ENCODE assay signal across 7 mouse cellular contexts in the genomic region with DNA sequence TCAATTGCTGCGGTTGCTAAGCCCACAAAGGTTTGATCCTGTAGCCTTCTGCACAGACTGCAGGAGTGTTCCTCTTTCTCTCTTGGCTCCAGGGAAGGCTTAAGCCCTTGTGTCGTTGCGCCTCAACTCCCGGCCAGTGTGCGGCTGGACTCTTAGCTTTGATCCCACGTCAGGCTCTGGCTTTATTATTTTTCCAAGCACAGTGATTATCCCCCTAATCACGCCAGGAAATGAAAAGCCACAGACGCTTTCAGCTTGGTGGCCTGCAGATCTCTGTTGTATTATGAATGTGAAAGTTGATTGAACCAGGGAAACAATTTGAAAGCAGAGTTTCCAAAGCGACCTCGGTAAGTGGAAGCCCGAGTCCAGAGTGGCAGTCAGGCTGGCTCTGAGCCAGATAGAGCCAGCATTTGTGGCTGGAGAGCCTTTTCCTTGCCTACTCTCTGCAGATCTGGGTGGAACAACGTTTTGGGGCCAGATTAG.
DNase-seq lines count a peak whose midpoint lies in the region; ATAC-seq and TF ChIP-seq lines count a peak whose summit lies in the region.

No protein-coding gene starts in this region.

- H3K27ac ChIP-seq in kidney, adult 2 months (ENCODE audit: insufficient read depth, low read depth, low read length) = no peak overlapping the region
- H3K27ac ChIP-seq in heart, embryonic 14.5 days (replicated peaks in 1 of 2; ENCODE audit: control insufficient read depth in 1 of 2, insufficient read depth in 1 of 2, low read depth in 2 of 2, low read length in 2 of 2) = no peak overlapping the region

- no peaks in the 10 kb centered on the region for H3K27me3 ChIP-seq in kidney, adult 2 months (replicated peaks; ENCODE audit: control insufficient read depth, insufficient read depth, low read length)
- no peaks in the 10 kb centered on the region for H3K27me3 ChIP-seq in heart, embryonic 14.5 days (ENCODE audit: control insufficient read depth, insufficient read depth, low read length)

- no peak overlapping the region for H3K4me3 ChIP-seq in kidney, adult 2 months (ENCODE audit: insufficient read depth, low read depth, low read length)
- no peak overlapping the region for H3K4me3 ChIP-seq in heart, embryonic 14.5 days (ENCODE audit: control insufficient read depth in 1 of 2, insufficient read depth in 1 of 2, low read depth in 1 of 2, low read length in 2 of 2)

- H3K4me1 ChIP-seq in kidney, adult 2 months (ENCODE audit: control insufficient read depth, insufficient read depth, low read length) = no peaks in the 10 kb centered on the region
- H3K4me1 ChIP-seq in heart, embryonic 14.5 days (ENCODE audit: control insufficient read depth in 2 of 2, insufficient read depth in 2 of 2, low read length in 2 of 2) = peaks cover 0 to 4% of the 10 kb centered on the region in 2 experiments; a peak in 1 of 4 replicates

- H3K36me3 ChIP-seq in kidney, adult 2 months (ENCODE audit: control insufficient read depth, insufficient read depth, low read length) = no peaks in the 10 kb centered on the region
- H3K36me3 ChIP-seq in heart, embryonic 14.5 days (ENCODE audit: control insufficient read depth, insufficient read depth, low read length) = no peaks in the 10 kb centered on the region

- ATAC-seq in common myeloid progenitor, adult 5-6 weeks (replicated peaks; ENCODE audit: low read depth, poor library complexity, severe bottlenecking) = peak; percentile 60
- ATAC-seq in heart, embryonic 14.5 days (ENCODE audit: insufficient number of reproducible peaks, insufficient read depth, low FRiP score, low read depth) = no peak

- no peaks in the 10 kb centered on the region for H3K9me3 ChIP-seq in heart, embryonic 14.5 days (ENCODE audit: control insufficient read depth, low read length)

- TF ChIP-seq POLR2A in kidney, adult 2 months (IDR thresholded peaks at IDR 0.05; ENCODE audit: low read depth, low read length) = no peak

- WGBS in kidney, adult 2 months = 43% methylated on average over 12 of the region's 12 CpGs
- 36% methylated on average over 12 of the region's 12 CpGs for WGBS in heart, embryonic 14.5 days

- H3K9ac ChIP-seq in heart, embryonic 14.5 days (ENCODE audit: low read length) = peak overlapping the region; percentile 45; the same call in 1 of the 2 replicates

- TF ChIP-seq CTCF in kidney, adult 2 months (conservative IDR thresholded peaks at IDR 0.05; ENCODE audit: insufficient read depth, insufficient read length, low read depth, low read length) = no peak

- DNase-seq in kidney, postnatal 4 days = peak; percentile 13 to 24
- no peak for DNase-seq in kidney, adult 2 months
- DNase-seq in lung, postnatal 25 days (ENCODE audit: low spot score) = peak; percentile 7
- DNase-seq in thymus, postnatal 10 days (ENCODE audit: low spot score in 2 of 2) = no peak
- no peak for DNase-seq in thymus, postnatal 14 days

- peak overlapping the region; percentile 40; the same call in 1 of the 2 replicates for H3K4me2 ChIP-seq in heart, embryonic 14.5 days (ENCODE audit: low read length)

Comparison
In these comparisons a context has a peak if more than half of its experiments do, and no peak if none do; other contexts are left out.
1. DNase-seq: peak in kidney, postnatal 4 days (2 of 2) and lung, postnatal 25 days (single experiment); none in kidney, adult 2 months (single experiment), thymus, postnatal 10 days (0 of 2) and thymus, postnatal 14 days (single experiment).